Mouse (Mus musculus) right cerebral cortex, postnatal 10 days (tissue): ENCODE results near the gene Zfp808.
A peak's percentile ranks its signal among the peaks of the same experiment; 100 is the strongest.
"Not testable (repeated sequence)": the region's sequence is repeated elsewhere in the genome, so short reads cannot be mapped to it uniquely, and the experiment has no call there.

Source experiments
- DNase-seq, 2 experiments: peaks; one replicate each; pipeline ENCODE4 v3.0.0; 2021; ENCODE audit warnings: low spot score in 2 of 2

The Zfp808 gene

GRCm38 (mm10) chr13:62129432-62130171 is at the start of gene Zfp808:
Zfp808 (plus strand) TSS chr13:62129886.
- peak; percentile 57 to 62 for DNase-seq

GRCm38 (mm10) chr13:62098786-62099185 is 30.9 kb upstream of the Zfp808 start:
- not testable (repeated sequence) for DNase-seq

GRCm38 (mm10) chr13:62099454-62099853 is 30.2 kb upstream of the Zfp808 start:
- not testable (repeated sequence) for DNase-seq

- DNase-seq: not testable (repeated sequence)
Measured at GRCm38 (mm10) chr13:62102368-62102767, 27.3 kb upstream of the Zfp808 start.

- not testable (repeated sequence) for DNase-seq
Measured at GRCm38 (mm10) chr13:62115861-62116260, 13.8 kb upstream of the Zfp808 start.

- DNase-seq: not testable (repeated sequence)
Measured at GRCm38 (mm10) chr13:62121578-62121977, 8.1 kb upstream of the Zfp808 start.

GRCm38 (mm10) chr13:62181835-62182755 is 52.4 kb downstream of the Zfp808 start:
- not testable (repeated sequence) for DNase-seq

- no peak for DNase-seq
Measured at GRCm38 (mm10) chr13:62245264-62245663, 115.6 kb downstream of the Zfp808 start.

- DNase-seq: not testable (repeated sequence)
Measured at GRCm38 (mm10) chr13:62255226-62255625, 125.5 kb downstream of the Zfp808 start.

- no peak for DNase-seq
Measured at GRCm38 (mm10) chr13:62263392-62263791, 133.7 kb downstream of the Zfp808 start.
